Mouse (Mus musculus): ENCODE results near the gene Tprkb. TPM values are rescaled to one million over a fixed set of nuclear protein-coding genes. Genes with fewer than 3 reads are reported as not detected.
"Not testable (repeated sequence)": the region's sequence is repeated elsewhere in the genome, so short reads cannot be mapped to it uniquely, and the experiment has no call there.

The Tprkb gene
- polyA plus RNA-seq (2016; fragmentation: Nextera tagmentation; extraction: Ambion mirVana), result 39.2 and 40.6 TPM in 2 replicates

GRCm38 (mm10) chr6:85911587-85911986 lies at the start of gene Tprkb:
TSS of gene Tprkb (plus strand) at chr6:85911865.
- Histone ChIP-seq H3K27me3 (no peaks in the 10 kb centered on the region), H3K9ac (no peak within 1 kb of the TSS), H3K4me3 (no peak within 1 kb of the TSS), H3K4me2 (replicated peaks) (no peak within 1 kb of the TSS), H3K27ac (no peak within 1 kb of the TSS), H3K36me3 (0 out of 2 replicates have a peak, but pooled peaks cover 3% of the 10 kb centered on the region), H3K4me1 (peaks cover 12% of the 10 kb centered on the region), H3K9me3 (replicated peaks) (no peaks in the 10 kb centered on the region)
- WGBS, result 87% methylated on average over 3 of the region's 3 CpGs
- no peak for ATAC-seq (ENCODE audit: low FRiP score)

- H3K9me3 ChIP-seq (replicated peaks), result no peaks in the 10 kb centered on the region
- WGBS, result 81% methylated on average over 3 of the region's 3 CpGs
- H3K4me3 ChIP-seq, result no peak overlapping the region
- H3K4me2 ChIP-seq (replicated peaks), result no peak overlapping the region
- H3K27ac ChIP-seq, result no peak overlapping the region
- H3K9ac ChIP-seq, result no peak overlapping the region
- no peak for ATAC-seq (ENCODE audit: low FRiP score)
- H3K4me1 ChIP-seq, result no peaks in the 10 kb centered on the region
- no peaks in the 10 kb centered on the region for H3K27me3 ChIP-seq
- H3K36me3 ChIP-seq, result no peaks in the 10 kb centered on the region
Observed at GRCm38 (mm10) chr6:85862565-85862964, 49.1 kb upstream of the Tprkb start.

- H3K4me1 ChIP-seq, result no peaks in the 10 kb centered on the region
- no peak for ATAC-seq (ENCODE audit: low FRiP score)
- H3K27me3 ChIP-seq, result no peaks in the 10 kb centered on the region
- H3K4me3 ChIP-seq, result no peak overlapping the region
- no peak overlapping the region for H3K4me2 ChIP-seq (replicated peaks)
- H3K27ac ChIP-seq, result no peak overlapping the region
- H3K36me3 ChIP-seq, result no peaks in the 10 kb centered on the region
- no peak overlapping the region for H3K9ac ChIP-seq
- H3K9me3 ChIP-seq (replicated peaks), result no peaks in the 10 kb centered on the region
- 89% methylated on average over 2 of the region's 2 CpGs for WGBS
Observed at GRCm38 (mm10) chr6:85863136-85863535, 48.5 kb upstream of the Tprkb start.

- H3K27me3 ChIP-seq, result no peaks in the 10 kb centered on the region
- 90% methylated on average over 2 of the region's 2 CpGs for WGBS
Observed at GRCm38 (mm10) chr6:85863840-85864239, 47.8 kb upstream of the Tprkb start.

GRCm38 (mm10) chr6:85864900-85865639 lies 46.6 kb upstream of the Tprkb start:
- not testable (repeated sequence) for H3K27me3 ChIP-seq; H3K4me1 ChIP-seq; H3K4me2 ChIP-seq (replicated peaks); H3K9me3 ChIP-seq (replicated peaks); H3K9ac ChIP-seq; H3K36me3 ChIP-seq; ATAC-seq (ENCODE audit: low FRiP score); H3K4me3 ChIP-seq; H3K27ac ChIP-seq
- 77% methylated on average over 5 of the region's 7 CpGs for WGBS

More at GRCm38 (mm10) chr6:85863840-85864239, 47.8 kb upstream of the Tprkb start:
- Histone ChIP-seq H3K27ac (no peak overlapping the region), H3K4me2 (replicated peaks) (no peak overlapping the region), H3K36me3 (no peaks in the 10 kb centered on the region), H3K4me3 (no peak overlapping the region), H3K9me3 (replicated peaks) (no peaks in the 10 kb centered on the region), H3K9ac (no peak overlapping the region), H3K4me1 (no peaks in the 10 kb centered on the region)
- no peak for ATAC-seq (ENCODE audit: low FRiP score)

- H3K4me1 ChIP-seq; H3K27me3 ChIP-seq; H3K4me3 ChIP-seq; H3K27ac ChIP-seq; H3K9ac ChIP-seq; H3K36me3 ChIP-seq; ATAC-seq (ENCODE audit: low FRiP score); H3K9me3 ChIP-seq (replicated peaks); H3K4me2 ChIP-seq (replicated peaks): not testable (repeated sequence)
- WGBS, result 90% methylated on average over 3 of the region's 3 CpGs
Observed at GRCm38 (mm10) chr6:85866166-85866565, 45.5 kb upstream of the Tprkb start.

GRCm38 (mm10) chr6:85866995-85867394 lies 44.7 kb upstream of the Tprkb start:
- H3K9ac ChIP-seq; H3K4me3 ChIP-seq; H3K27ac ChIP-seq; H3K36me3 ChIP-seq; ATAC-seq (ENCODE audit: low FRiP score); H3K9me3 ChIP-seq (replicated peaks); H3K27me3 ChIP-seq; H3K4me2 ChIP-seq (replicated peaks); H3K4me1 ChIP-seq: not testable (repeated sequence)
- 90% methylated on average over 1 of the region's 1 CpGs for WGBS

GRCm38 (mm10) chr6:85867726-85868690 lies 43.7 kb upstream of the Tprkb start:
- no peak for ATAC-seq (ENCODE audit: low FRiP score)
- WGBS, result 75% methylated on average over 8 of the region's 8 CpGs
- Histone ChIP-seq H3K27ac (no peak overlapping the region), H3K9me3 (replicated peaks) (no peaks in the 10 kb centered on the region), H3K4me2 (replicated peaks) (no peak overlapping the region), H3K36me3 (no peaks in the 10 kb centered on the region), H3K4me1 (no peaks in the 10 kb centered on the region), H3K4me3 (no peak overlapping the region), H3K9ac (no peak overlapping the region), H3K27me3 (no peaks in the 10 kb centered on the region)

- not testable (repeated sequence) for H3K9ac ChIP-seq; H3K27me3 ChIP-seq; H3K36me3 ChIP-seq; H3K27ac ChIP-seq; H3K4me3 ChIP-seq; ATAC-seq (ENCODE audit: low FRiP score); H3K4me2 ChIP-seq (replicated peaks); H3K9me3 ChIP-seq (replicated peaks); H3K4me1 ChIP-seq
- WGBS, result 88% methylated on average over 5 of the region's 5 CpGs
Observed at GRCm38 (mm10) chr6:85869006-85869405, 42.7 kb upstream of the Tprkb start, which contains the start of gene Nat8f2. TSS of gene Nat8f2 (minus strand) at chr6:85869158.

GRCm38 (mm10) chr6:85883246-85883645 lies 28.4 kb upstream of the Tprkb start:
- not testable (repeated sequence) for H3K27me3 ChIP-seq; H3K36me3 ChIP-seq; H3K4me3 ChIP-seq; ATAC-seq (ENCODE audit: low FRiP score); H3K9ac ChIP-seq; H3K27ac ChIP-seq; H3K4me1 ChIP-seq; H3K4me2 ChIP-seq (replicated peaks)
- 96% methylated on average over 9 of the region's 9 CpGs for WGBS
- H3K9me3 ChIP-seq (replicated peaks), result peaks cover 19% of the 10 kb centered on the region

GRCm38 (mm10) chr6:85884311-85884710 lies 27.4 kb upstream of the Tprkb start:
- WGBS, result 86% methylated on average over 1 of the region's 1 CpGs
- no peak overlapping the region for H3K27ac ChIP-seq
- ATAC-seq (ENCODE audit: low FRiP score), result no peak
- H3K36me3 ChIP-seq, result no peaks in the 10 kb centered on the region
- no peaks in the 10 kb centered on the region for H3K27me3 ChIP-seq
- no peak overlapping the region for H3K4me2 ChIP-seq (replicated peaks)
- no peak overlapping the region for H3K4me3 ChIP-seq
- no peak overlapping the region for H3K9ac ChIP-seq
- peaks cover 19% of the 10 kb centered on the region for H3K9me3 ChIP-seq (replicated peaks)
- no peaks in the 10 kb centered on the region for H3K4me1 ChIP-seq

- H3K4me1 ChIP-seq, result no peaks in the 10 kb centered on the region
- H3K4me3 ChIP-seq, result no peak overlapping the region
- no peak overlapping the region for H3K27ac ChIP-seq
- no peaks in the 10 kb centered on the region for H3K27me3 ChIP-seq
- no peaks in the 10 kb centered on the region for H3K36me3 ChIP-seq
- H3K4me2 ChIP-seq (replicated peaks), result no peak overlapping the region
- no peak overlapping the region for H3K9ac ChIP-seq
- ATAC-seq (ENCODE audit: low FRiP score), result no peak
- H3K9me3 ChIP-seq (replicated peaks), result peaks cover 17% of the 10 kb centered on the region
- WGBS, result 90% methylated on average over 2 of the region's 2 CpGs
Observed at GRCm38 (mm10) chr6:85888961-85889360, 22.7 kb upstream of the Tprkb start.

All from hindbrain, embryonic 12.5 days (tissue).